Mouse (Mus musculus) ES-E14 (cell line): ENCODE data around the gene Rcvrn.

Experiments used
- CHD2 ChIP-seq: IDR thresholded peaks from 2 replicates; pipeline ENCODE4 v1.6.1; 2014; ENCODE audit warnings: mild to moderate bottlenecking, low read depth, low read length, inconsistent platforms
- HCFC1 ChIP-seq: IDR thresholded peaks from 2 replicates; pipeline ENCODE4 v1.6.1; 2012; ENCODE audit warnings: low read length, inconsistent platforms, borderline replicate concordance; ENCODE audit not compliant: insufficient read depth
- ZC3H11A ChIP-seq: IDR thresholded peaks from 2 replicates; pipeline ENCODE4 v1.6.1; 2012; ENCODE audit warnings: low read depth, mild to moderate bottlenecking, inconsistent platforms, low read length, borderline replicate concordance

DNA sequence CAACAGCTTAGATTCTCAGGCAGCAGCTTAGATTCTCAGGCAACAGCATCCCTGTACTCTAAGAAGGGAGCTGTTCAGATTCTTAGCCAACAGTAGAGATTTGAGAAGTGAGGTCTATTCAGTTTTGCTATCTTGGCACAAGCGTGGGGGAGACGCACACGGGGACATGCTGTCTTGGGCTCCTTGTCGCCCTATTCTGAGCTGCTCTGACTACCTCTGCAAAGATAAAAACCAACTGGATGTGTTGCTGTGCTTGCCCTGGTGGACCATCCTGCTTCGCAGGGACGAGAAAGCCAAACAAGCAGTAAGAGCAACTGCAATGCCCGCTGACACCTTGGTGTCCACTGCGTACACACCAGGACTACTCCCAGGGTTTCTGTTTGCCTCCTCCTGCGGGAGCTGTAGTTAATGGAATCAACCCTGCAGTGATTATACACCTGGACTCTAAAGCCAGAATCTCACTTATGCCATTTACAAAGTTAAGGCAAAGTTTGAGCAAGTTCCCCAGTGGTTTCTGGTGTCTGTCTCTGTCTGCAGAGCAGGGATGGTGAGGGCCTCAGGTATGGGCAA is 41.5 kb upstream of the Rcvrn start:
- TF ChIP-seq ZC3H11A (no peak), CHD2 (no peak), HCFC1 (no peak)
